In the genomic region with DNA sequence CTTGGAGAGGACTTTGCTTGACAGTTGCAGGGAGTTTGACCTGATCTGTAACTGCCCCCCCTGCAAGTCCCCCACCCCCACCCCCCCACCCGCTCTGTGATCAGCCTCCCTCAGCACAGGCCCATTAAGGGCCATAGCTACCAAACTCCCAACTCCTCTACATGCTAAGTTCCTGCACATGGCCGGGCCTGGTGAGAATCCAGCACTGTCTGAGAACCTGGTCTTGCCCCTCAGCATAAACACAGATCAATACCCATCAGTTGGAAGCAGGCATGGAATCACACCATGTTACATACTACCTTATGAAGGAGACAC, we compare ENCODE assay signal across 13 mouse cellular contexts. TPM values are rescaled to one million over a fixed set of nuclear protein-coding genes. Genes with fewer than 3 reads are reported as not detected.
DNase-seq lines count a peak whose midpoint lies in the region; ATAC-seq and TF ChIP-seq lines count a peak whose summit lies in the region.
"Had no signal": no experiment of that assay in that cellular context is flagged by ENCODE, and none has a peak within 500 bp of the region (broad histone marks: within the 10 kb centered on the region; RNA-seq: fewer than 3 reads in every experiment).

No protein-coding gene starts in this region.

- no peaks in the 10 kb centered on the region for H3K27me3 ChIP-seq in forebrain, embryonic 13.5 days
- no peaks in the 10 kb centered on the region for H3K27me3 ChIP-seq in forebrain, embryonic 10.5 days (ENCODE audit: poor library complexity, severe bottlenecking)
- no peaks in the 10 kb centered on the region for H3K27me3 ChIP-seq in kidney, postnatal 0 days (ENCODE audit: insufficient read depth, low read length)
- no peaks in the 10 kb centered on the region for H3K27me3 ChIP-seq in midbrain, embryonic 12.5 days
- H3K27me3 ChIP-seq in midbrain, embryonic 16.5 days (ENCODE audit: control insufficient read depth, insufficient read depth, low read depth, low read length) = no peaks in the 10 kb centered on the region
- H3K27me3 ChIP-seq in limb, embryonic 15.5 days = no peaks in the 10 kb centered on the region

- no peaks in the 10 kb centered on the region for H3K4me1 ChIP-seq in forebrain, embryonic 13.5 days
- H3K4me1 ChIP-seq in forebrain, embryonic 10.5 days = no peaks in the 10 kb centered on the region
- H3K4me1 ChIP-seq in kidney, postnatal 0 days (replicated peaks; ENCODE audit: insufficient read depth, low read length) = no peaks in the 10 kb centered on the region
- H3K4me1 ChIP-seq in midbrain, embryonic 12.5 days = no peaks in the 10 kb centered on the region
- no peaks in the 10 kb centered on the region for H3K4me1 ChIP-seq in midbrain, embryonic 16.5 days (ENCODE audit: control insufficient read depth, insufficient read depth, low read length)
- no peaks in the 10 kb centered on the region for H3K4me1 ChIP-seq in limb, embryonic 15.5 days
- H3K4me1 ChIP-seq: midbrain, embryonic 10.5 days had no signal

- no peak overlapping the region for H3K4me2 ChIP-seq in forebrain, embryonic 13.5 days
- no peak overlapping the region for H3K4me2 ChIP-seq in kidney, postnatal 0 days (ENCODE audit: low read length)
- no peak overlapping the region for H3K4me2 ChIP-seq in midbrain, embryonic 12.5 days (replicated peaks)
- H3K4me2 ChIP-seq in midbrain, embryonic 16.5 days (ENCODE audit: low read length) = no peak overlapping the region
- H3K4me2 ChIP-seq in limb, embryonic 15.5 days = no peak overlapping the region
- H3K4me2 ChIP-seq: heart, embryonic 11.5 days had no signal

- no peaks in the 10 kb centered on the region for H3K9me3 ChIP-seq in forebrain, embryonic 13.5 days (replicated peaks)
- no peaks in the 10 kb centered on the region for H3K9me3 ChIP-seq in forebrain, embryonic 10.5 days
- no peaks in the 10 kb centered on the region for H3K9me3 ChIP-seq in kidney, postnatal 0 days (replicated peaks; ENCODE audit: low read length)
- no peaks in the 10 kb centered on the region for H3K9me3 ChIP-seq in midbrain, embryonic 12.5 days
- H3K9me3 ChIP-seq in midbrain, embryonic 16.5 days (replicated peaks; ENCODE audit: control insufficient read depth, low read length, poor library complexity, severe bottlenecking) = no peaks in the 10 kb centered on the region
- H3K9me3 ChIP-seq in limb, embryonic 15.5 days = no peaks in the 10 kb centered on the region
- H3K9me3 ChIP-seq: midbrain, embryonic 10.5 days had no signal

- TF ChIP-seq CTCF in kidney, postnatal 0 days (IDR thresholded peaks at IDR 0.05; ENCODE audit: low read depth) = no peak

- H3K27ac ChIP-seq in forebrain, embryonic 13.5 days = no peak overlapping the region
- H3K27ac ChIP-seq in forebrain, embryonic 10.5 days = no peak overlapping the region
- no peak overlapping the region for H3K27ac ChIP-seq in kidney, postnatal 0 days
- no peak overlapping the region for H3K27ac ChIP-seq in midbrain, embryonic 12.5 days (replicated peaks)
- H3K27ac ChIP-seq in midbrain, embryonic 16.5 days (ENCODE audit: low read length) = no peak overlapping the region
- no peak overlapping the region for H3K27ac ChIP-seq in limb, embryonic 15.5 days
- H3K27ac ChIP-seq: macrophage; midbrain, embryonic 10.5 days had no signal

- peaks cover 85% of the 10 kb centered on the region for H3K36me3 ChIP-seq in forebrain, embryonic 13.5 days (ENCODE audit: poor library complexity, severe bottlenecking)
- peaks cover 100% of the 10 kb centered on the region for H3K36me3 ChIP-seq in forebrain, embryonic 10.5 days (replicated peaks)
- H3K36me3 ChIP-seq in kidney, postnatal 0 days (ENCODE audit: insufficient read depth, low read length) = peaks cover 35% of the 10 kb centered on the region
- peaks cover 83% of the 10 kb centered on the region for H3K36me3 ChIP-seq in midbrain, embryonic 12.5 days
- peaks cover 22% of the 10 kb centered on the region for H3K36me3 ChIP-seq in midbrain, embryonic 16.5 days (ENCODE audit: control insufficient read depth, insufficient read depth, low read length)
- H3K36me3 ChIP-seq in limb, embryonic 15.5 days = peaks cover 58% of the 10 kb centered on the region

- ATAC-seq in forebrain, embryonic 13.5 days = peak; percentile 59; the same call in 1 of the 2 replicates
- peak; percentile 38 for ATAC-seq in kidney, postnatal 0 days (replicated peaks; ENCODE audit: low FRiP score, low read depth)
- ATAC-seq in midbrain, embryonic 12.5 days (ENCODE audit: low FRiP score, low read depth) = peak; percentile 44
- no peak for ATAC-seq in midbrain, embryonic 16.5 days
- ATAC-seq in limb, embryonic 15.5 days (ENCODE audit: insufficient number of reproducible peaks, low FRiP score, low TSS enrichment, low read depth) = peak; percentile 3; the same call in 1 of the 2 replicates

- no peak overlapping the region for H3K4me3 ChIP-seq in forebrain, embryonic 13.5 days
- no peak overlapping the region for H3K4me3 ChIP-seq in forebrain, embryonic 10.5 days
- no peak overlapping the region for H3K4me3 ChIP-seq in kidney, postnatal 0 days (replicated peaks; ENCODE audit: low read depth, low read length)
- no peak overlapping the region for H3K4me3 ChIP-seq in midbrain, embryonic 12.5 days
- no peak overlapping the region for H3K4me3 ChIP-seq in midbrain, embryonic 16.5 days (ENCODE audit: low read depth, low read length)
- no peak overlapping the region for H3K4me3 ChIP-seq in limb, embryonic 15.5 days
- H3K4me3 ChIP-seq: midbrain, embryonic 10.5 days; myocyte had no signal

- no peak for DNase-seq in forebrain, embryonic 10.5 days (ENCODE audit: extremely low spot score, low spot score)
- DNase-seq in kidney, postnatal 0 days (ENCODE audit: low spot score) = no peak
- no peak for DNase-seq in kidney, adult 9 months
- DNase-seq in retina, postnatal 1 day = no peak

- WGBS in forebrain, embryonic 13.5 days = 79% methylated on average over 2 of the region's 2 CpGs
- 86% methylated on average over 2 of the region's 2 CpGs for WGBS in forebrain, embryonic 10.5 days
- WGBS in kidney, postnatal 0 days = 92% methylated on average over 2 of the region's 2 CpGs
- 82% methylated on average over 2 of the region's 2 CpGs for WGBS in midbrain, embryonic 12.5 days
- 86% methylated on average over 2 of the region's 2 CpGs for WGBS in midbrain, embryonic 16.5 days
- 70% methylated on average over 2 of the region's 2 CpGs for WGBS in limb, embryonic 15.5 days

- no peak overlapping the region for H3K9ac ChIP-seq in forebrain, embryonic 13.5 days
- no peak overlapping the region for H3K9ac ChIP-seq in kidney, postnatal 0 days (ENCODE audit: low read depth, low read length)
- H3K9ac ChIP-seq in midbrain, embryonic 12.5 days (replicated peaks) = no peak overlapping the region
- H3K9ac ChIP-seq in midbrain, embryonic 16.5 days (ENCODE audit: low read depth, low read length) = no peak overlapping the region
- no peak overlapping the region for H3K9ac ChIP-seq in limb, embryonic 15.5 days
- H3K9ac ChIP-seq: forebrain, postnatal 0 days had no signal

RNA-seq across cellular contexts. Expression of gene Cpsf3, which starts 18.4 kb away (rescaled TPM):
- 117 and 126 TPM in 2 replicates for polyA plus RNA-seq in forebrain, embryonic 13.5 days (2015; fragmentation: Nextera tagmentation; extraction: Ambion mirVana)
- 139 and 149 TPM in 2 replicates for polyA plus RNA-seq in forebrain, embryonic 10.5 days (2016; fragmentation: Nextera tagmentation; extraction: Ambion mirVana)
- polyA plus RNA-seq in kidney, postnatal 0 days (2015; fragmentation: Nextera tagmentation; extraction: Ambion mirVana) = 81.0 and 83.5 TPM in 2 replicates
- polyA plus RNA-seq in midbrain, embryonic 12.5 days (2016; fragmentation: Nextera tagmentation; extraction: Ambion mirVana) = 128 and 131 TPM in 2 replicates
- 89.5 and 91.3 TPM in 2 replicates for polyA plus RNA-seq in midbrain, embryonic 16.5 days (2015; fragmentation: Nextera tagmentation; extraction: Ambion mirVana)
- 91.0 and 96.0 TPM in 2 replicates for polyA plus RNA-seq in limb, embryonic 15.5 days (2015; fragmentation: Nextera tagmentation; extraction: Ambion mirVana)

RNA-seq across cellular contexts. Expression of gene Itgb1bp1, which starts 19.3 kb away (rescaled TPM):
- polyA plus RNA-seq in forebrain, embryonic 13.5 days (2015; fragmentation: Nextera tagmentation; extraction: Ambion mirVana) = 40.1 and 43.2 TPM in 2 replicates
- polyA plus RNA-seq in forebrain, embryonic 10.5 days (2016; fragmentation: Nextera tagmentation; extraction: Ambion mirVana) = 38.7 and 44.2 TPM in 2 replicates
- polyA plus RNA-seq in kidney, postnatal 0 days (2015; fragmentation: Nextera tagmentation; extraction: Ambion mirVana) = 50.9 and 52.6 TPM in 2 replicates
- 38.5 and 43.8 TPM in 2 replicates for polyA plus RNA-seq in midbrain, embryonic 12.5 days (2016; fragmentation: Nextera tagmentation; extraction: Ambion mirVana)
- polyA plus RNA-seq in midbrain, embryonic 16.5 days (2015; fragmentation: Nextera tagmentation; extraction: Ambion mirVana) = 32.4 and 35.0 TPM in 2 replicates
- polyA plus RNA-seq in limb, embryonic 15.5 days (2015; fragmentation: Nextera tagmentation; extraction: Ambion mirVana) = 49.3 and 50.8 TPM in 2 replicates

RNA-seq across cellular contexts. Expression of gene Iah1, which starts 49.4 kb away (rescaled TPM):
- polyA plus RNA-seq in forebrain, embryonic 13.5 days (2015; fragmentation: Nextera tagmentation; extraction: Ambion mirVana) = 48.2 and 50.5 TPM in 2 replicates
- polyA plus RNA-seq in forebrain, embryonic 10.5 days (2016; fragmentation: Nextera tagmentation; extraction: Ambion mirVana) = 44.5 and 48.9 TPM in 2 replicates
- polyA plus RNA-seq in kidney, postnatal 0 days (2015; fragmentation: Nextera tagmentation; extraction: Ambion mirVana) = 150 and 152 TPM in 2 replicates
- polyA plus RNA-seq in midbrain, embryonic 12.5 days (2016; fragmentation: Nextera tagmentation; extraction: Ambion mirVana) = 48.8 TPM in 2 replicates
- polyA plus RNA-seq in midbrain, embryonic 16.5 days (2015; fragmentation: Nextera tagmentation; extraction: Ambion mirVana) = 29.2 and 32.5 TPM in 2 replicates
- 40.2 and 43.8 TPM in 2 replicates for polyA plus RNA-seq in limb, embryonic 15.5 days (2015; fragmentation: Nextera tagmentation; extraction: Ambion mirVana)
